9 mouse cellular contexts compared by ENCODE assay signal in the genomic region with DNA sequence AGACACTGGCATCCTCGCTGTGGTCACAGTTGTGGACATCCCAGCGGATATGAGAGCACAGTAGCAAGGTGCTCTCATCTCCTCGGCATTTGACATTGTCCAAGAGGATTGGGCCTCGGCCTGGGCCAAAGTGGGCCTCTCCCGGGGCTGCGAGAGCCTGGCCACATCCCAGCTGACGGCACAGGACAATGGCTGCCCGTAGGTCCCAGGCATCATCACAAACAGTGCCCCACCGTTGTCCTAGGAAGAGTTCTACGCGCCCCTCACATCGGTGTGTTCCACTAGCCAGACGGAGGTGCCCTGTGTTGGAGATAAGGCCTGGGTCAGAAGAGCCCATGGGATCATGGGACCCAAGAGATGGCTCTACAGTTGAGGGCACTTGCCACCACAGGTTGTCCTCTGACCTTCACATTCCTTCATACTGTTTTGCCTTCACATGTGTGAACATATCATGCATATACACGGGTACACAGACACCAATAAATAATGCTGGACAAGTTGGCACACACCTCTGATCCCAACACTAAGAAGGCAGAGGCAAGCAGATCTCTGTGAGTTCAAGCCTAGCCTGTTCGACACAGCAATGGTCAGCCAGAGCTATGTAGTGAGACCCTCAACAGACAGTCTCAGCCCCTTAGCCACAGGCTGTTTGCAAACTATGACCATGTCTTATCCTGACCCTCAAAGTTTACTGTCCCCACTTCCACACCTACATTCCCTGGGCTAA. TPM values are rescaled to one million over a fixed set of nuclear protein-coding genes. Genes with fewer than 3 reads are reported as not detected.
DNase-seq lines count a peak whose midpoint lies in the region; ATAC-seq and TF ChIP-seq lines count a peak whose summit lies in the region.
"Had no signal": no experiment of that assay in that cellular context is flagged by ENCODE, and none has a peak within 500 bp of the region (broad histone marks: within the 10 kb centered on the region; RNA-seq: fewer than 3 reads in every experiment).

No protein-coding gene starts in this region.

- H3K36me3 ChIP-seq in heart, embryonic 14.5 days (ENCODE audit: control insufficient read depth, insufficient read depth, low read length) = no peaks in the 10 kb centered on the region
- peaks cover 0 to 27% of the 10 kb centered on the region in 2 experiments; a peak in 2 of 4 replicates for H3K36me3 ChIP-seq in MEL (ENCODE audit: control insufficient read depth in 1 of 2, insufficient read depth in 2 of 2, low read length in 2 of 2)
- no peaks in the 10 kb centered on the region for H3K36me3 ChIP-seq in hindbrain, embryonic 12.5 days
- no peaks in the 10 kb centered on the region for H3K36me3 ChIP-seq in midbrain, embryonic 11.5 days (ENCODE audit: control insufficient read depth, insufficient read depth, low read length)

- WGBS in heart, embryonic 14.5 days = 95% methylated on average over 15 of the region's 15 CpGs
- 93% methylated on average over 15 of the region's 15 CpGs for WGBS in hindbrain, embryonic 12.5 days
- 95% methylated on average over 15 of the region's 15 CpGs for WGBS in midbrain, embryonic 11.5 days

- peaks cover 4% of the 10 kb centered on the region; the same call in 1 of the 2 replicates for H3K79me2 ChIP-seq in MEL (ENCODE audit: control insufficient read depth, insufficient read depth, low read length, poor library complexity)

- DNase-seq in heart, postnatal 25 days (ENCODE audit: low spot score) = no peak
- no peak for DNase-seq in MEL (ENCODE audit: low read depth, low spot score)
- DNase-seq in midbrain, embryonic 11.5 days (ENCODE audit: low spot score, missing footprints) = no peak
- no peak for DNase-seq in natural killer cell, adult 2 months (ENCODE audit: low spot score in 2 of 2)
- DNase-seq in B cell, adult 2 months = no peak
- DNase-seq in ovary, postnatal 10 days (ENCODE audit: low spot score) = no peak

- peak overlapping the region; percentile 96 for H3K4me2 ChIP-seq in heart, embryonic 14.5 days (ENCODE audit: low read length)
- no peak overlapping the region; the same call in 1 of the 2 replicates for H3K4me2 ChIP-seq in hindbrain, embryonic 12.5 days (replicated peaks)
- H3K4me2 ChIP-seq in midbrain, embryonic 11.5 days = peak overlapping the region; percentile 69

- no peak for TF ChIP-seq RAD21 in MEL (IDR thresholded peaks at IDR 0.05; ENCODE audit: low read depth, low read length)

- peak overlapping the region; percentile 81 to 92; a peak in 3 of 4 replicates for H3K27ac ChIP-seq in heart, embryonic 14.5 days (replicated peaks in 1 of 2; ENCODE audit: control insufficient read depth in 1 of 2, insufficient read depth in 1 of 2, low read depth in 2 of 2, low read length in 2 of 2)
- H3K27ac ChIP-seq in MEL (ENCODE audit: control insufficient read depth, low read depth, low read length) = peak overlapping the region; percentile 85
- H3K27ac ChIP-seq in hindbrain, embryonic 12.5 days = peak overlapping the region; percentile 96; the same call in 1 of the 2 replicates
- H3K27ac ChIP-seq in midbrain, embryonic 11.5 days (ENCODE audit: low read depth, low read length) = no peak overlapping the region; the same call in 1 of the 2 replicates

- ATAC-seq in heart, embryonic 14.5 days (ENCODE audit: insufficient number of reproducible peaks, insufficient read depth, low FRiP score, low read depth) = no peak
- ATAC-seq in hindbrain, embryonic 12.5 days (ENCODE audit: low FRiP score) = no peak
- ATAC-seq in midbrain, embryonic 11.5 days (ENCODE audit: low FRiP score) = no peak

- no peak overlapping the region for H3K9ac ChIP-seq in heart, embryonic 14.5 days (ENCODE audit: low read length)
- H3K9ac ChIP-seq in MEL (ENCODE audit: control insufficient read depth, low read depth, low read length, poor library complexity, severe bottlenecking) = peak overlapping the region; percentile 67; the same call in 1 of the 2 replicates
- no peak overlapping the region for H3K9ac ChIP-seq in hindbrain, embryonic 12.5 days
- no peak overlapping the region for H3K9ac ChIP-seq in midbrain, embryonic 11.5 days (ENCODE audit: low read length)

- intact Hi-C loops in heart, postnatal 25 days (cut with DNase I) = no loop called here

- no peak for TF ChIP-seq POLR2A in MEL (IDR thresholded peaks at IDR 0.05; ENCODE audit: control insufficient read depth in 1 of 2, insufficient read depth in 1 of 2, low read depth in 1 of 2, low read length in 2 of 2, poor library complexity in 1 of 2)

- no peak overlapping the region for H3K4me3 ChIP-seq in heart, embryonic 14.5 days (ENCODE audit: control insufficient read depth in 1 of 2, insufficient read depth in 1 of 2, low read depth in 1 of 2, low read length in 2 of 2)
- no peak overlapping the region; a peak in 1 of 4 replicates for H3K4me3 ChIP-seq in MEL (ENCODE audit: control insufficient read depth in 1 of 2, insufficient read depth in 1 of 2, low read depth in 2 of 2, low read length in 2 of 2)
- H3K4me3 ChIP-seq in hindbrain, embryonic 12.5 days = no peak overlapping the region
- H3K4me3 ChIP-seq in midbrain, embryonic 11.5 days (ENCODE audit: low read depth, low read length) = no peak overlapping the region

- H3K4me1 ChIP-seq in heart, embryonic 14.5 days (ENCODE audit: control insufficient read depth in 2 of 2, insufficient read depth in 2 of 2, low read length in 2 of 2) = peaks cover 18 to 25% of the 10 kb centered on the region in 2 experiments
- peaks cover 10 to 29% of the 10 kb centered on the region in 2 experiments for H3K4me1 ChIP-seq in MEL (ENCODE audit: control insufficient read depth in 1 of 2, insufficient read depth in 2 of 2, low read length in 2 of 2)
- peaks cover 23% of the 10 kb centered on the region for H3K4me1 ChIP-seq in hindbrain, embryonic 12.5 days
- peaks cover 15% of the 10 kb centered on the region for H3K4me1 ChIP-seq in midbrain, embryonic 11.5 days (ENCODE audit: control insufficient read depth, insufficient read depth, low read length)

- no peaks in the 10 kb centered on the region for H3K9me3 ChIP-seq in heart, embryonic 14.5 days (ENCODE audit: control insufficient read depth, low read length)
- no peaks in the 10 kb centered on the region for H3K9me3 ChIP-seq in MEL (replicated peaks; ENCODE audit: insufficient read depth, low read length)
- no peaks in the 10 kb centered on the region for H3K9me3 ChIP-seq in hindbrain, embryonic 12.5 days (replicated peaks)
- H3K9me3 ChIP-seq in midbrain, embryonic 11.5 days (ENCODE audit: control insufficient read depth, low read length) = no peaks in the 10 kb centered on the region

- peaks cover 3% of the 10 kb centered on the region; the same call in 1 of the 2 replicates for H3K27me3 ChIP-seq in heart, embryonic 14.5 days (ENCODE audit: control insufficient read depth, insufficient read depth, low read length)
- H3K27me3 ChIP-seq in MEL (ENCODE audit: control insufficient read depth in 1 of 2, insufficient read depth in 2 of 2, low read length in 2 of 2) = no peaks in the 10 kb centered on the region
- peaks cover 7% of the 10 kb centered on the region for H3K27me3 ChIP-seq in hindbrain, embryonic 12.5 days
- H3K27me3 ChIP-seq in midbrain, embryonic 11.5 days (ENCODE audit: control insufficient read depth, insufficient read depth, low read length) = peaks cover 5% of the 10 kb centered on the region; the same call in 1 of the 2 replicates

- TF ChIP-seq CTCF in MEL (IDR thresholded peaks at IDR 0.05 in 2 of 3, conservative IDR thresholded peaks at IDR 0.05 in 1 of 3; ENCODE audit: control insufficient read depth in 1 of 3, insufficient read depth in 1 of 3, low read depth in 2 of 3, low read length in 3 of 3, poor library complexity in 1 of 3, severe bottlenecking in 1 of 3) = no peak

- TF ChIP-seq EP300 in MEL (IDR thresholded peaks at IDR 0.05; ENCODE audit: low read depth in 1 of 2, low read length in 2 of 2) = no peak

TF ChIP-seq in MEL, 35 proteins besides CTCF, POLR2A, EP300 and RAD21 (continues in another document):
- TF ChIP-seq POLR2AphosphoS5 (IDR thresholded peaks at IDR 0.05; ENCODE audit: borderline replicate concordance, low read depth, low read length) (no peak), TBP (IDR thresholded peaks at IDR 0.05; ENCODE audit: low read depth, low read length) (no peak), GATA1 (IDR thresholded peaks at IDR 0.05; ENCODE audit: low read depth, low read length) (no peak)

RNA-seq across cellular contexts. Expression of gene Ssc4d, which starts 13.3 kb away (rescaled TPM):
- 0.39 and 0.68 TPM in 2 replicates for polyA plus RNA-seq in heart, embryonic 14.5 days (2014; fragmentation: Nextera tagmentation; extraction: Ambion mirVana)
- under 1 TPM; 0.28 to 0.68 TPM for total RNA-seq in heart, postnatal 25 days (2021)
- total RNA-seq in MEL (2012; rRNA removed) = 0.95 and 1.1 TPM in 2 replicates
- polyA plus RNA-seq in MEL (2012; ENCODE audit: insufficient read depth in 1 of 2, insufficient read length in 2 of 2, low read depth in 1 of 2, low replicate concordance in 2 of 2, missing spikeins in 1 of 2) = 1 to 10 TPM in 1 of 2 experiments, not detected in 1; 2.1 TPM
- 1.7 and 3.7 TPM in 2 replicates for polyA plus RNA-seq in hindbrain, embryonic 12.5 days (2016; fragmentation: Nextera tagmentation; extraction: Ambion mirVana)
- 0.68 and 0.86 TPM in 2 replicates for polyA plus RNA-seq in midbrain, embryonic 11.5 days (2014; fragmentation: Nextera tagmentation; extraction: Ambion mirVana)

RNA-seq across cellular contexts. Expression of gene Zp3, which starts 18.8 kb away (rescaled TPM):
- not detected in 2 replicates for polyA plus RNA-seq in heart, embryonic 14.5 days (2014; fragmentation: Nextera tagmentation; extraction: Ambion mirVana)
- total RNA-seq in heart, postnatal 25 days (2021) = not detected
- not detected in 2 replicates for total RNA-seq in MEL (2012; rRNA removed)
- polyA plus RNA-seq in MEL (2012; ENCODE audit: insufficient read depth in 1 of 2, insufficient read length in 2 of 2, low read depth in 1 of 2, low replicate concordance in 2 of 2, missing spikeins in 1 of 2) = not detected
- 0.32 TPM in 1 of 2 replicates, not detected in the other for polyA plus RNA-seq in hindbrain, embryonic 12.5 days (2016; fragmentation: Nextera tagmentation; extraction: Ambion mirVana)
- polyA plus RNA-seq in midbrain, embryonic 11.5 days (2014; fragmentation: Nextera tagmentation; extraction: Ambion mirVana) = not detected in 2 replicates
- total RNA-seq: gastrocnemius, adult 18-20 months had no signal

RNA-seq across cellular contexts. Expression of gene Ywhag, which starts 26.7 kb away (rescaled TPM):
- polyA plus RNA-seq in heart, embryonic 14.5 days (2014; fragmentation: Nextera tagmentation; extraction: Ambion mirVana) = 72.5 and 84.8 TPM in 2 replicates
- 100 to 1,000 TPM; 285 to 296 TPM for total RNA-seq in heart, postnatal 25 days (2021)
- total RNA-seq in MEL (2012; rRNA removed) = 109 and 116 TPM in 2 replicates
- 100 to 1,000 TPM; 268 to 295 TPM for polyA plus RNA-seq in MEL (2012; ENCODE audit: insufficient read depth in 1 of 2, insufficient read length in 2 of 2, low read depth in 1 of 2, low replicate concordance in 2 of 2, missing spikeins in 1 of 2)
- 469 and 505 TPM in 2 replicates for polyA plus RNA-seq in hindbrain, embryonic 12.5 days (2016; fragmentation: Nextera tagmentation; extraction: Ambion mirVana)
- polyA plus RNA-seq in midbrain, embryonic 11.5 days (2014; fragmentation: Nextera tagmentation; extraction: Ambion mirVana) = 182 and 188 TPM in 2 replicates

RNA-seq across cellular contexts. Expression of gene Dtx2, which starts 33.5 kb away (rescaled TPM):
- 16.8 and 17.4 TPM in 2 replicates for polyA plus RNA-seq in heart, embryonic 14.5 days (2014; fragmentation: Nextera tagmentation; extraction: Ambion mirVana)
- total RNA-seq in heart, postnatal 25 days (2021) = 1 to 10 TPM; 7.9 to 8.4 TPM
- 11.4 and 11.9 TPM in 2 replicates for total RNA-seq in MEL (2012; rRNA removed)
- polyA plus RNA-seq in MEL (2012; ENCODE audit: insufficient read depth in 1 of 2, insufficient read length in 2 of 2, low read depth in 1 of 2, low replicate concordance in 2 of 2, missing spikeins in 1 of 2) = 10 to 100 TPM in 1 of 2 experiments, not detected in 1; 17.2 TPM
- 31.4 and 34.5 TPM in 2 replicates for polyA plus RNA-seq in hindbrain, embryonic 12.5 days (2016; fragmentation: Nextera tagmentation; extraction: Ambion mirVana)
- 23.2 and 29.6 TPM in 2 replicates for polyA plus RNA-seq in midbrain, embryonic 11.5 days (2014; fragmentation: Nextera tagmentation; extraction: Ambion mirVana)
